In genomic region chr14:98108764-98109163, GRCm38 (mm10) we compare ENCODE assay signal across 15 mouse cellular contexts.
DNase-seq lines count a peak whose midpoint lies in the region; ATAC-seq lines count a peak whose summit lies in the region.
"Had no signal": no experiment of that assay in that cellular context is flagged by ENCODE, and none has a peak within 500 bp of the region (broad histone marks: within the 10 kb centered on the region; RNA-seq: fewer than 3 reads in every experiment).

No protein-coding gene starts in this region.

- intact Hi-C loops in left cerebral cortex, postnatal 4 days (cut with DNase I): no loop called here
- intact Hi-C loops in left cerebral cortex, postnatal 14 days (cut with DNase I): no loop called here

- peak; percentile 89 for ATAC-seq in forebrain, embryonic 12.5 days (ENCODE audit: low FRiP score)
- peak; percentile 30; the same call in 1 of the 2 replicates for ATAC-seq in hindbrain, embryonic 16.5 days

- no peak overlapping the region for H3K9ac ChIP-seq in forebrain, embryonic 12.5 days
- no peak overlapping the region for H3K9ac ChIP-seq in hindbrain, embryonic 16.5 days (ENCODE audit: low read depth, low read length)
- H3K9ac ChIP-seq: liver, embryonic 14.5 days had no signal

- H3K4me2 ChIP-seq in forebrain, embryonic 12.5 days: no peak overlapping the region
- no peak overlapping the region for H3K4me2 ChIP-seq in hindbrain, embryonic 16.5 days (ENCODE audit: low read length)

- H3K4me3 ChIP-seq in forebrain, embryonic 12.5 days (replicated peaks): no peak overlapping the region
- H3K4me3 ChIP-seq in hindbrain, embryonic 16.5 days (ENCODE audit: low read length): no peak overlapping the region

- peaks cover 20% of the 10 kb centered on the region for H3K4me1 ChIP-seq in forebrain, embryonic 12.5 days
- no peaks in the 10 kb centered on the region; the same call in 1 of the 2 replicates for H3K4me1 ChIP-seq in hindbrain, embryonic 16.5 days (ENCODE audit: control insufficient read depth, insufficient read depth, low read depth, low read length)

- no peaks in the 10 kb centered on the region for H3K9me3 ChIP-seq in forebrain, embryonic 12.5 days
- H3K9me3 ChIP-seq in hindbrain, embryonic 16.5 days (ENCODE audit: control insufficient read depth, low read length): no peaks in the 10 kb centered on the region
- H3K9me3 ChIP-seq: G1E had no signal

- peak; percentile 43 for DNase-seq in left cerebral cortex, postnatal 4 days
- no peak for DNase-seq in left cerebral cortex, postnatal 14 days (ENCODE audit: low spot score in 2 of 2)
- DNase-seq in retina, adult 2 months (ENCODE audit: low read depth, low spot score): peak; percentile 22
- no peak for DNase-seq in right cerebral cortex, postnatal 36 days (ENCODE audit: low spot score in 2 of 2)
- DNase-seq in kidney, postnatal 14 days: no peak
- no peak for DNase-seq in ovary, postnatal 36 days (ENCODE audit: low spot score)
- DNase-seq: heart, adult 11 months; heart, postnatal 10 days; kidney, adult 18-20 months; lung, postnatal 4 days; thymus, postnatal 25 days had no signal

- no peak overlapping the region for H3K27ac ChIP-seq in forebrain, embryonic 12.5 days
- no peak overlapping the region for H3K27ac ChIP-seq in hindbrain, embryonic 16.5 days (ENCODE audit: low read depth, low read length)
- H3K27ac ChIP-seq: liver, embryonic 14.5 days had no signal

- no peaks in the 10 kb centered on the region for H3K36me3 ChIP-seq in forebrain, embryonic 12.5 days (replicated peaks)
- H3K36me3 ChIP-seq in hindbrain, embryonic 16.5 days (ENCODE audit: control insufficient read depth, insufficient read depth, low read length): no peaks in the 10 kb centered on the region
- H3K36me3 ChIP-seq: G1E had no signal

- H3K27me3 ChIP-seq in forebrain, embryonic 12.5 days: no peaks in the 10 kb centered on the region
- no peaks in the 10 kb centered on the region for H3K27me3 ChIP-seq in hindbrain, embryonic 16.5 days (replicated peaks; ENCODE audit: control insufficient read depth, insufficient read depth, low read length)

- 0% methylated on average over 3 of the region's 3 CpGs for WGBS in forebrain, embryonic 12.5 days
- 25% methylated on average over 3 of the region's 3 CpGs for WGBS in hindbrain, embryonic 16.5 days

Comparison
In these comparisons a context has a peak if more than half of its experiments do, and no peak if none do; other contexts are left out.
1. DNase-seq: peak in left cerebral cortex, postnatal 4 days (single experiment) and retina, adult 2 months (single experiment); none in left cerebral cortex, postnatal 14 days (0 of 2), right cerebral cortex, postnatal 36 days (0 of 2), kidney, postnatal 14 days (single experiment) and ovary, postnatal 36 days (single experiment).